Mouse (Mus musculus) spleen, adult 2 months (tissue): ENCODE measurements around the gene Slc50a1.

ENCODE experiments used
- CTCF ChIP-seq: fragments of 200-500 bp; IDR thresholded peaks from 2 replicates; pipeline ENCODE4 v1.5.1; 2011; ENCODE audit warnings: mild to moderate bottlenecking, inconsistent platforms; ENCODE audit not compliant: insufficient read depth, insufficient read length, insufficient replicate concordance; ENCODE audit errors: extremely low read depth
- POLR2A ChIP-seq: fragments of 200-500 bp; IDR thresholded peaks from 2 replicates; pipeline ENCODE4 v1.6.1; 2011; ENCODE audit warnings: low read depth, low read length, inconsistent platforms

- TF ChIP-seq POLR2A (no peak), CTCF (no peak)
Measured at GRCm38 (mm10) chr3:89236516-89236915, 33.9 kb downstream of the Slc50a1 start.
